In genomic region chr2:119798246-119798927, GRCm38 (mm10) we compare ENCODE assay signal across 7 mouse cellular contexts. TPM values are rescaled to one million over a fixed set of nuclear protein-coding genes. Genes with fewer than 3 reads are reported as not detected.
A peak's percentile ranks its signal among the peaks of the same experiment; 100 is the strongest.
DNase-seq lines count a peak whose midpoint lies in the region; ATAC-seq lines count a peak whose summit lies in the region.

No protein-coding gene starts in this region.

- no peaks in the 10 kb centered on the region for H3K36me3 ChIP-seq in heart, embryonic 13.5 days

- peak overlapping the region; percentile 99 for H3K4me2 ChIP-seq in heart, embryonic 13.5 days

- H3K4me1 ChIP-seq in heart, embryonic 13.5 days = peaks cover 48% of the 10 kb centered on the region

- no peak overlapping the region; the same call in 1 of the 2 replicates for H3K4me3 ChIP-seq in heart, embryonic 13.5 days

- WGBS in heart, embryonic 13.5 days = 9% methylated on average over 13 of the region's 13 CpGs

- DNase-seq in CD4-positive helper T cell, adult 2 months (ENCODE audit: low read depth, low spot score) = peak; percentile 54
- peak; percentile 44 for DNase-seq in MEL-GATA-1-ER (ENCODE audit: extremely low read depth, low read depth)
- peak; percentile 72 to 83 for DNase-seq in cerebellum, postnatal 25 days
- DNase-seq in kidney, postnatal 14 days = peak; percentile 78
- DNase-seq in lung, postnatal 4 days = peak; percentile 86 to 89
- DNase-seq in spleen, postnatal 36 days (ENCODE audit: low spot score in 2 of 2) = peak; percentile 19 to 33

- H3K9ac ChIP-seq in heart, embryonic 13.5 days = no peak overlapping the region

- no peak for ATAC-seq in heart, embryonic 13.5 days (ENCODE audit: extremely low read depth, insufficient number of reproducible peaks, low FRiP score, low TSS enrichment)

- H3K27ac ChIP-seq in heart, embryonic 13.5 days (replicated peaks) = peak overlapping the region; percentile 8; the same call in 1 of the 2 replicates

- H3K9me3 ChIP-seq in heart, embryonic 13.5 days = no peaks in the 10 kb centered on the region

- H3K27me3 ChIP-seq in heart, embryonic 13.5 days (replicated peaks) = peaks cover 48% of the 10 kb centered on the region

RNA-seq across cellular contexts. Expression of gene Tyro3, which starts 0.9 kb away (rescaled TPM):
- 7.3 and 7.9 TPM in 2 replicates for polyA plus RNA-seq in heart, embryonic 13.5 days (2015; fragmentation: Nextera tagmentation; extraction: Ambion mirVana)

RNA-seq across cellular contexts. Expression of gene Rpap1, which starts 11.1 kb away (rescaled TPM):
- polyA plus RNA-seq in heart, embryonic 13.5 days (2015; fragmentation: Nextera tagmentation; extraction: Ambion mirVana) = 17.6 and 19.4 TPM in 2 replicates

RNA-seq across cellular contexts. Expression of gene Ltk, which starts 38.2 kb away (rescaled TPM):
- 0.10 and 0.19 TPM in 2 replicates for polyA plus RNA-seq in heart, embryonic 13.5 days (2015; fragmentation: Nextera tagmentation; extraction: Ambion mirVana)

RNA-seq across cellular contexts. Expression of gene Itpka, which starts 56.2 kb away (rescaled TPM):
- 1.8 and 2.1 TPM in 2 replicates for polyA plus RNA-seq in heart, embryonic 13.5 days (2015; fragmentation: Nextera tagmentation; extraction: Ambion mirVana)

Comparison
In these comparisons a context has a peak if more than half of its experiments do, and no peak if none do; other contexts are left out.
1. DNase-seq: peak in every context shown above with its lines; median percentile 88 in lung, postnatal 4 days; 78 in kidney, postnatal 14 days; 78 in cerebellum, postnatal 25 days; 54 in CD4-positive helper T cell, adult 2 months; 44 in MEL-GATA-1-ER; 26 in spleen, postnatal 36 days.